Mouse (Mus musculus): ENCODE data around the gene Kdsr.

Gene Kdsr

DNA sequence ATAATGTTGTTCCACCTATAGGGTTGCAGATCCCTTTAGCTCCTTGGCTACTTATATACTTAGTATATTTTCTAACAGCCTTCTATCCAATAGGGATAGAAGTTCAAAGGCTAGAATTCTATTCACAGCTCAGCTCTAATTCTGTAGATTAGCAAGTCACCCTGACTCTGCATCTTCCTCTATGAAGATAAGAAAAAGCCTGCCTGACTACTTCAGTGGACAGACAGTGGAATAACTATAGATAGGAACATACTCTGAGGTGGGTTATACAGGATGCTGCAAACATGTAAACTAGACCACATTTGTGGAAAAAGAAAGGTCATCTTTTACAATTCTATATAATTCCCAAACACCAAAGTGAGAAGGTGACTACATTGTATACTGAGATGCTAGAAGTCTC is 66.9 kb downstream of the Kdsr start:
- DNase-seq, result no peak

DNA sequence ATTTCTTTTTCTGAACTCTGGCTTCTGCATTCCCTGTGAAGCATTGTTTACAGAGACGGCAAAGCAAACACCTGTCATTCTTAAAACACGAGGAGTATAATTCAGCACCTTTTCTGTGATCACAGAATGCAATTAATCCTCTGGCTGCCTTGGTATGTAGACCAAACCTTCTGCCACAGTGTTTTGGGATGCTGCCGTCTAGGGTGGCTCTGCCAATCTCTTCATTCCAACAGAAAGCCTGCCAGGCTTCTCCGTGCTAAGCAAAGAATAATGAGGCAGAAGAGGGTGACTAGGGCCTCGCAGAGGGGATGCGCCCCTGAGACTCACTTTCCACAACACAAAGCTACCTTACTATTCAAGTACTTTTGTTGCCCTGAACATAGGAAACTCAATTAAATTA is 68.6 kb downstream of the Kdsr start:
- no peak for DNase-seq

DNA sequence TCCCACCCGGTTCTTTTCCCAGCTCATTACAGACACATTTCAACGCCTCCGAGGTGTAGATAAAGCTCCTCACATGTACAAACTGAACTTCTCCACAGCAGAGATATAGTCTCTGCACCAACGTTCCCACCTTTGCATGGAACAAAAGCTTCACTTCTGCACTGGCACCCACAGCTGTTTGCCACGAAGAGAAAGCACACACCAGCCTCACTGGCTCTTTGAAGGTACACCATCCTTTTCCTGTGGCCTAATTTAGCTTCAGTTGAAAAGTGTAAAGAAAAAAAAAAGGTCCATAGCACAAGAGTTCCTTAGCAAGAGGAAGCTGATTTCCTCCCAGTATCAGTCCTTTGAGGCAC is 71.4 kb downstream of the Kdsr start:
- no peak for DNase-seq

DNA sequence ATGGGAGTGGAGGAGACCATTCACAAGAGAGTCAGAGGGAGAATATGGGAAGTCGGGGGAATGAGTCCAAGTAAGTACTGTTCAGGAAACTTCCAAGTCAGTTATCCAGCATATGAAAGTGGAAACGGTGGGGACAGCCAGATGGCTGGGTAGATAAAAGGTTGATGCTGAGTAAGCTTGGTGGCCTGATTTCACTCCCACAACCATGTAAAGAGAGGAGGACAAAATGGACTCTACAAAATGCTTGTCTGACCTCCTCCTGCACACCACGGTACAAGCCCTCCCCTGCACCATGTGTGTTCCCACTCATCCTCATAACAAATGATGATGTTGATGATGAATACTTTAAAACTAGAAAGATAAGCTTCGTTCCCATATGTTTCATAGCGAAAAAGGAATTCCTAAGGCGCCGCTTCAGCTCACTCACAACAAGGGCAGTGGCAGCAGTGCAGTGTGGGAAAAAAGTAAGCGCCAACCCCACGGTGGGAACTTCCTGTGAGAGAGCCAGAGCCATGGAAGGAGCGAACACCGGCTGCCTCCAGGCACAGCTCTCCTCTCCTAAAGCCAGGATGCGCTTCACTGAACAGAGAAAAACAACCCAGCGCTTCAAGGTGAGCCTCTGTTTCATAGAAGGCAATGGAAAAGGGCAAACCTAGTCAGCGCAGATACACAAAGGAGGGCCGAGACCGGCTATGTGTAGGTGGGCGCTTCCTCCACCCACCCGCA is 71.9 kb downstream of the Kdsr start:
- no peak for DNase-seq

DNA sequence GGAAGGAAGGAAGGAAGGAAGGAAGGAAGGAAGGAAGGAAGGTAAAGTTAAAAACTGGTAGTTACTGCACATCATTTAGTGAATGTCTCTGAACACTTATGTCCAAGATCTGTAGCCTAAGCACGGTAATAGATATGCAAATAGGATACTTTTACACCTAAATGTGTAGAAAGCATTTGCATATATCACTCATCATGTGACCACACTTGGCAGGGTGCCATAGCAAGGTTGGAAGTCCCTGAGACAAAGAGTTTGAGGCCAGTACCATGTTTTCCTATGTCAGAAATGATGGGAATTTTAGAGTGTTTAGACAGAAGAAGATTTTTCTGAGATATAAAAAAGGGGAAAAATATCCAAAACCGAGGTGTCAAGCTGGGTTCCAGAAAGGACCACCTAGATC is 73.8 kb downstream of the Kdsr start:
- no peak for DNase-seq

DNA sequence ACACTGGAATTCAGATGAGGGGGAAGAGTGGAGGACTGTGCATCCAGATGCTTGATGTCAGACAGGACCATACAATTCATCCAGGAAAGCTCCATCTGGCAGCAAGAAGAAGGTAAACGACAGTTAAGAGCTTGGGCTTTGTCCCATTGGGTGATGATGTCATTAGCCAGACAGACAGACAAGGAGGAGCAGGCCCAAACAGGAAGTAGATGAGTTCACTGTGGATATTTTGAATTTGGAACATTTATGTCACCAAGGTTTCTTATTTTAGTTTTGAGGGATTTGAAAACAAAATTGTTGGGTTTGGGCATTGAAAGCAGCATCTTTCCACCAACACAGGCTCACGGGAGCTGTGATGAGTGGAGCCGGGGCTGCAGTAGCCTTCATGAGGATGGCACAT is 75.0 kb downstream of the Kdsr start:
- no peak for DNase-seq

DNA sequence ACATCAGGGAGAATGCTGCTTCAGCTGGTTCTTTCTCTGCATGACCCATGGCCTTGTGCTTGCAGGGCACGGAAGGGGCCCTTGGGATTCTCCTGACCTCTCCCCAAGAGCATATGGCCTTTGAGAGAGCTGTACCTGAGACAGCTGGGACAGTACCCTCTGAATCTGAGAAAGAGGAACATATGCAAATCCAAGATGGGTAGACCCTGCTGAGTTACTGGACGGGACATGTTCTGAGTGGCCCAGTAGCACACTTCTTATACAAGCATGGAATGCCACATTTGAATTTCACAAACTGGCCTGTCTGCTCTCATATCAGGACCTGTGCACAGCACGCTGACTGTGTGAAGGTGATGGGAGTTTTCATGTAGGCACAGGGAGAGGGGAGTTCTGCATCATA is 76.7 kb downstream of the Kdsr start:
- no peak for DNase-seq

DNA sequence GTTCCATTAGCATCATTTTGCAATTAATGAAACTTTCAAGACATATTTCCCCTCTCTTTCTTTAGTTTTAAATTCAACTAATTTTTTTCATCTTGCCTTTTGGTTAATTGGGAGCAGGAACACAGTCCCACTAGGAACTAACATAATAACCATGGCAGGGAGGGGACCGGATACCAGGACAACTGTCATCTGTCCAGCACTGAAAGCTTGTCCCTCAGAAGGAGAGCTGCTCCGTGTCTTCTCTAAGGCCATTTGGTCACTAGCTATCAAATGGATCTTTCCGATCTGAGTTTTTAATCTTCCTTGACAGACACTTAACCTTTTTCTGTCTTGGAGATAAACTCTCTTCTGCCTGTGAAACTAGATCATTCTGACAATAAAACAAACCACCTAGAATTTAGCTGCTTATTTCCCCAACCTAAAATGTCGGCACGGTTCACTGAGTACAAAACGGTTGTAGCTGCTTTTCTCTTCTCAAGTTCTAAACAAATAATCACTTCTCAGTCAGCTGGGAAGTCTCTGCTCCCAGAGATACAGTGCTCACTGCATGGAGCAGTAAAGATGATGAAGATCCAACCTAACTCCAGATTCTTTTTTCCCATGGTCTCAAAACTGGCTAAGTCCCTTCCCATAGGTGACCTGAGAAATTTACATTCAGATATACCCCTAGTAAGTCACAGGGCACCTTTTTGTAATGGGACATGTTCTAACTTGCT is 79.6 kb downstream of the Kdsr start:
- DNase-seq, result no peak

DNA sequence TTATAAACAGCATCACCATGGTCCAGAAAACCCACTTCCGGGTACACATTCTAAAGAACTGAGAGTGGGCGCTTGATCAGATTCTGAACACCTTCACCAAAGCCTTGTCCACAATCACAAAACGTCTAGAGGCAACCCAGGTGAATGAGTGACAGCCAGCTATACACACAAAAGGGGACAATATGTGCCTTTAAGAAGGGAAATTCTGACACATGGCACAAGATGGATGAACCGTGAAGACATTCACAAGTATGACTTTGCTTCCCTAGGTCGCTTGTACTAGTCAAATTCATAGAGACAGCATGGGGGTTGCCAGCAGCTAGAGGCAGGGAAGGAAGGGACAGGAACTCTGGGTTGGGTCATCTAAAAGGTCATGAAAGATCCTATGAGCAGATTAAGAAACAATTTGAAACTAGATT is 81.5 kb downstream of the Kdsr start:
- no peak for DNase-seq

Measured in cerebellum, adult 9-11 months (tissue).